Mouse (Mus musculus) forebrain, embryonic 11.5 days (tissue): ENCODE data around the gene Acvr1b. TPM values are rescaled to one million over a fixed set of nuclear protein-coding genes. Genes with fewer than 3 reads are reported as not detected.

Experiments used
- ATAC-seq: fragments of 200-750 bp; cut with Nextera tagmentation; replicated peaks from 2 replicates; pipeline ENCODE4 v1.8.0; 2017; ENCODE audit warnings: moderate TSS enrichment; ENCODE audit not compliant: low FRiP score
- DNase-seq: peaks from one replicate; pipeline ENCODE4 v3.0.0-alpha.2; 2017; ENCODE audit warnings: low spot score
- H3K27ac ChIP-seq: fragments of 300-500 bp; sonication (generic); 2 replicates; pipeline ENCODE4 v1.5.1; 2014; ENCODE audit warnings: low read depth, low read length
- H3K27me3 ChIP-seq: fragments of 300-500 bp; sonication (generic); 2 replicates; pipeline ENCODE4 v1.6.1; 2014; ENCODE audit warnings: mild to moderate bottlenecking, low read length, mixed read lengths; ENCODE audit not compliant: control insufficient read depth, insufficient read depth
- H3K36me3 ChIP-seq: fragments of 300-500 bp; sonication (generic); 2 replicates; pipeline ENCODE4 v1.6.1; 2014; ENCODE audit warnings: mild to moderate bottlenecking, low read length, moderate library complexity, mixed read lengths; ENCODE audit not compliant: control insufficient read depth, insufficient read depth
- H3K4me1 ChIP-seq: fragments of 300-500 bp; sonication (generic); replicated peaks from 2 replicates; pipeline ENCODE4 v1.6.1; 2014; ENCODE audit warnings: low read length, mixed read lengths; ENCODE audit not compliant: control insufficient read depth, insufficient read depth
- H3K4me2 ChIP-seq: fragments of 300-500 bp; sonication (generic); 2 replicates; pipeline ENCODE4 v1.6.1; 2014; ENCODE audit warnings: low read depth, mild to moderate bottlenecking, low read length, moderate library complexity, mixed read lengths; ENCODE audit not compliant: severe bottlenecking
- H3K4me3 ChIP-seq: fragments of 300-500 bp; sonication (generic); 2 replicates; pipeline ENCODE4 v1.5.1; 2014; ENCODE audit warnings: low read depth, low read length
- H3K9ac ChIP-seq: fragments of 300-500 bp; sonication (generic); 2 replicates; pipeline ENCODE4 v1.6.1; 2014; ENCODE audit warnings: low read length
- H3K9me3 ChIP-seq: fragments of 300-500 bp; sonication (generic); 2 replicates; pipeline ENCODE4 v1.6.1; 2016; ENCODE audit warnings: low read length, mixed read lengths; ENCODE audit not compliant: control insufficient read depth
- WGBS: fragments of 180-500 bp; shearing (Covaris S2); extraction: QIAGEN DNeasy Blood & Tissue Kit; methylation state at CpG from one replicate; pipeline ENCODE4 v1.1.7; 2014; 5-methylcytosine and 5-hydroxymethylcytosine counted together
- polyA plus RNA-seq: library from polyadenylated mRNA; unstranded; fragments of >200 nt; fragmentation: Nextera tagmentation; extraction: Ambion mirVana; gene quantifications from 2 replicates; pipeline ENCODE4 v1.2.1, GENCODE M21; 2014

Gene Acvr1b
- polyA plus RNA-seq, 1 experiment from 2014 or later: 16.0 TPM

DNA sequence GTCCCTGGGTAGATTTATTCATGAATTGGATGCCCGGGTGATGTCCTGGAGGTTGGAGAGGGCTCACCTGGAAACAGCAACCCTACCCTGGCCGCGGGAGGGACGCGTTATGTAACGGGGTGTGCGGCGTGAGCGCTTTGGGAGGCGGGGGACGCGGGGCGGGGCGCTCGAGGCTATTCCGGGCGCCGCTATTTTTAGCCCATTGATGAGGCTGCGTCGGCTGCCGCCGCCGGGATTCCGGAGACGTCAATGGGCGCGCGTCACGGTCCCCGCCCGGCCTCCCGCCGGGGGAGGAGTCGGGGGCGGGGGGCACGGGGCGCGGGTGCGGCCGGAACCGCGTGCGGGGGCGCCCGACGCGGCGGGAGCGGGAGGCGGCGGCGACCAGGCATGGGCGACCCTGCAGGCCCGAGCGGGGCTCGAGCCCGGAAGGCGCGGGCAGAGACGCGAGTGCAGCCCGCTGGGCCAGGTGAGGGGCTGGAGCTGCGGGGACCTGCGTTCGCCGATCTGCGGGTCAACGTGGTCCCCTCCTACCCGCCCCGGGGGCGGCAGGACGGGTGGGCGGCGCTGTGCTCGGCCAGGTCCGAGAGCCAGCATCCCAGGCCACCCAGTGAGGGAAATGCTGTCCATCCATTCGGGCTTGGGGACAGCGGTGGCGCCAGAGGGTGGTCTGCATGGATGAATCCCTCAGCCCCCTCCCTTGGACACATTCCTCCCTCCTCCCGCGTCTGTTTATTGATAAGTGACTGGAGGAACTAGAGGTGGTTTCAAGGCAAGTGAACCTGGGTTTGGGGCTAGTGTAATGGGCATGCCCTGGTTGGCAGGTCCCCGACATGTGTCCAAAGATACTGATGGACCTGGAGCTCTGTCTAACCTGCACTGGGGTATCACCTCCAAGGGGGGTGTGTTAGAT is 80.3 kb downstream of the Acvr1b start, which contains the start of gene Nr4a1:
TSS of gene Nr4a1 (plus strand) at position 384 of the 910 bp plus-strand sequence.
- Histone ChIP-seq H3K4me3 (peak within 1 kb of the TSS; percentile 62), H3K27ac (no peak within 1 kb of the TSS), H3K4me2 (peak within 1 kb of the TSS; percentile 98)

DNA sequence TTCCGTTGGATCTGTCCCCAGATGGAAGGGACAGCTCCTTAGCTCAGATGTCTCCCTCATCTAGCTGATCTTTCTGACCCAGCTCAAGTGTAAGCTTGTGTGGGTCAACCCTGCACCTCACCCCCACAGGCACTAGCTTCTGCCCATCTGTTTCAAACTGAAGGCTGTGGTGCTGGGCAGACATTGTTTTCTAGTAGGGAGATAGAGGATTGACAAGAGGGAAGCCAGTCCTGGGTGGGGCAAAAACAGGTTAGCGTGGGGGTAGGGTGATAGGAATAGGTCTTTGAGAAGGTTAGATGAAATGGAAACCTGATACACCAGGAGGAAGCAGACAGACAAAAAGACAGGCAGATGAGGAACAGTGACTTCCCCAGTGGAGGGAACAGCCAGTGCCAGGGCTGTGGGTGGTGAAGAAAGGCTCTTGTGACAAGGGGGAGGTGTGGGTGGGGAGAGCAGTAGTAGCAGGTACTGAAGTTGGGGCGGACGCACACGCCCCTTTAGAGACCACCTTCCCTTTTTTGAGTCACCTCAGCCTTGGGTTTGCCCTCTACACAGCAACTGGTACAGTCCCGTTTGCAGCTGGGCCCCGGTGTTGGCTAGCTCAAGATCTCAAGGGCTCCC is 82.1 kb downstream of the Acvr1b start:
- WGBS: 92% methylated on average over 7 of the region's 7 CpGs
- Histone ChIP-seq H3K4me2 (no peak overlapping the region), H3K4me3 (no peak overlapping the region), H3K9ac (no peak overlapping the region), H3K9me3 (no peaks in the 10 kb centered on the region), H3K4me1 (peaks cover 3% of the 10 kb centered on the region; the same call in 1 of the 2 replicates), H3K27me3 (no peaks in the 10 kb centered on the region), H3K36me3 (no peaks in the 10 kb centered on the region), H3K27ac (no peak overlapping the region)
- DNase-seq (no peak), ATAC-seq (no peak)

More for the DNA sequence above, 80.3 kb downstream of the Acvr1b start, which contains the start of gene Nr4a1:
- Histone ChIP-seq H3K9ac (peak within 1 kb of the TSS; percentile 74), H3K36me3 (no peaks in the 10 kb centered on the region), H3K9me3 (no peaks in the 10 kb centered on the region), H3K4me1 (peaks cover 3% of the 10 kb centered on the region; the same call in 1 of the 2 replicates), H3K27me3 (no peaks in the 10 kb centered on the region)
- ATAC-seq: peak; percentile 71
- WGBS: 2% methylated on average over 82 of the region's 82 CpGs
- peak; percentile 80 for DNase-seq

DNA sequence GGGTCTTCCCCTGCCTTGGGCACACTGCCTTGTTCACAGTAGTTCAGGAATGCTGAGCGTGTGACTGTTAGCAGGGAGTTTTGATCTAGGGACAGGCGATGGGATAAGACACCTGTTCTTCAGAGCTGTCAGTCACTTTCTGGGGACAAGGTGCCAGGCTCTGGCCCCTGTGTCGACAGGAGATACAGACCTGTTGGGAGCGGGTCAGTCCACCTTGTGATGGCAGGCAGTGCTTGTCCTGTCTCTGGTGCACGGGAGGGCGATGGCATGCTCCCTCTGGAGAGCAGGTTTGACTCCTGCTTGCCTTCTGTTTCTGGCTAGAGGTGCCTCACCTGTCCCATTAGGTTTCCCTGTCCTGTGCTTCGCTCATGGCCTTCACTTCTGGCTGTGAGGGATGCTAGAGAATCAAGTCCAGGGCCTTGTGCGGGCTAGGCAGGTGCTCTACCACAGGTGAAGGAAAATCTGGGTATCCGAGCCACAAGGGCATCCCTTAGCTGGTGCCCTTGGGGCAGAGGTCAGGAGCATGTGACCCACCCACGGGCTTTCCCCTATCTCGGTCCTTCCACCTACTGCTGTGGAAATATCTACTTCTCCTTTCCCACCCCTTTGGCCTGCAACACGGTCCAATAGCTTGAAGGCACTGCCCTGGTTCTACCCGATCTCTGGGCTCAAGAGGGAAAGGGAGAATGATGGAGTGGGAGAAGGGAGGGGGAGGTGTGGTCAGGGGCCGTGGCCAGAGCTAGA is 82.8 kb downstream of the Acvr1b start:
- 81% methylated on average over 14 of the region's 14 CpGs for WGBS
- H3K4me1 ChIP-seq: peaks cover 3% of the 10 kb centered on the region; the same call in 1 of the 2 replicates
- no peaks in the 10 kb centered on the region for H3K36me3 ChIP-seq
- H3K9me3 ChIP-seq: no peaks in the 10 kb centered on the region
- H3K27ac ChIP-seq: no peak overlapping the region
- H3K9ac ChIP-seq: no peak overlapping the region
- ATAC-seq: no peak
- no peaks in the 10 kb centered on the region for H3K27me3 ChIP-seq
- no peak for DNase-seq
- H3K4me3 ChIP-seq: no peak overlapping the region
- H3K4me2 ChIP-seq: no peak overlapping the region

GRCm38 (mm10) chr15:101258420-101258819 is 84.6 kb downstream of the Acvr1b start:
- no peak overlapping the region for H3K4me3 ChIP-seq
- peaks cover 3% of the 10 kb centered on the region; the same call in 1 of the 2 replicates for H3K4me1 ChIP-seq
- H3K4me2 ChIP-seq: no peak overlapping the region
- no peak overlapping the region for H3K27ac ChIP-seq
- ATAC-seq: no peak
- no peak for DNase-seq
- no peaks in the 10 kb centered on the region for H3K9me3 ChIP-seq
- WGBS: 84% methylated on average over 11 of the region's 11 CpGs
- no peak overlapping the region for H3K9ac ChIP-seq
- H3K27me3 ChIP-seq: no peaks in the 10 kb centered on the region
- no peaks in the 10 kb centered on the region for H3K36me3 ChIP-seq

DNA sequence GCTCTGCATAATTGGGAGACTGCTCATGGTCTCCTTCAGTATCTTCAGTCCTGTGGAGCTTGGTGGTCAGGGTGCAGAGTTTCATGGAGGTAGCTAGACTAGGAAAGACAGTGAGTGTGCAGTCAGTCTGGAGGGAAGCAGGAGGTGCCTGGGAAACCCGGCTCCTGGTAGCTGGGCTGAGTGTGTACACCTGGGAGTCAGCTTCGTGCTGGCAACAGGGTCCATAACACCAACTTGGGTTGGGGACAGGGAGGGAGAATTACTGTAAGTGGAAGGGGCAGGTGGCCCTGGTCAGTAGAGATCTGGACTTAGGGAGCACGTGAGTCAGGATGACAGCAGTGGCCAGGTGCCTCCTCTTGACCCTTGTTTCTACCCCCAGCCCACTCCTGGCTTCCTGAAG is 86.1 kb downstream of the Acvr1b start:
- H3K4me2 ChIP-seq: no peak overlapping the region
- H3K27ac ChIP-seq: no peak overlapping the region
- 84% methylated on average over 3 of the region's 3 CpGs for WGBS
- H3K27me3 ChIP-seq: no peaks in the 10 kb centered on the region
- no peak overlapping the region for H3K9ac ChIP-seq
- H3K4me3 ChIP-seq: no peak overlapping the region
- no peak for DNase-seq
- ATAC-seq: no peak
- H3K9me3 ChIP-seq: no peaks in the 10 kb centered on the region
- no peaks in the 10 kb centered on the region for H3K4me1 ChIP-seq
- H3K36me3 ChIP-seq: no peaks in the 10 kb centered on the region

- DNase-seq: no peak
- no peak overlapping the region for H3K27ac ChIP-seq
Observed at GRCm38 (mm10) chr15:101260387-101260786, 86.5 kb downstream of the Acvr1b start.

DNA sequence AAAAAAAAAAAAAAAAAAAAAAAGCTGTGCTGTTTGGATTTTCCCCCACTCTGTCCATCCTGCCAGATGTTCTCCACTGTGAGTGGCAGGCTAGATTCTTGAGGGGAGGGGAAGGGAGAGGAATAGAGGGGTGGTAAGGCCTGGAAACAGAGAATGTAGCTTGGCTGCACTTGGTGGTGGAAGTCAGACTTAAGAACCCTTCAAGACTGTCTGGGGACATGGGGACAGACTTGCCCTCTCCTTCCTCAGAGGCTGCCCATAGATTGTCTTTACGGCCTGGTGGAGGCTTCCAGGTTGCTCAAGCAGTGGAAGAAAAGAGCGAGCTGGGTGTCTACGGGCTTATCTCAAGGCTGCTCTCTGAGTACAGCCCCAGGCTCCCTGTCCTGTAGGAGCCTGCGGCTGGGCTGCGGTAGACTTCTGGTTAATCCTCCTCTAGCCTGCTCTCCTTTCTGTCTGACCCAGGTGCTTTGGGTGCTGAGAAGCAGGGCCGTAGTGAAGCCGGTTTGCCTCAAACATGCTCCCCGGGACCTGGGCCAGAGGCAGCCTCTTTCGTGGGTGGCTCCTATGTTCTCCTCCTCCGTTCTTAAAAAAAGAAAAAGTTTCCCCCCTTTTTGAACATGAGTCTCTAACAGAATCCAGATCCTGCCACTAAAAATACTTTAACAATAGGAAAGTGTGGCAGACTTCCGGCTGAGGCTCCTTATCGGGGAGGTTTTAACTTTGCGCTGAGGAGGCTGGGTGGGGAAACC is 87.2 kb downstream of the Acvr1b start:
- no peaks in the 10 kb centered on the region for H3K9me3 ChIP-seq
- H3K36me3 ChIP-seq: no peaks in the 10 kb centered on the region
- no peak overlapping the region for H3K4me3 ChIP-seq
- no peak for ATAC-seq
- no peak overlapping the region for H3K27ac ChIP-seq
- H3K9ac ChIP-seq: no peak overlapping the region
- peaks cover 2% of the 10 kb centered on the region; the same call in 1 of the 2 replicates for H3K4me1 ChIP-seq
- DNase-seq: no peak
- no peaks in the 10 kb centered on the region for H3K27me3 ChIP-seq
- WGBS: 61% methylated on average over 13 of the region's 13 CpGs
- H3K4me2 ChIP-seq: no peak overlapping the region

More at GRCm38 (mm10) chr15:101260387-101260786, 86.5 kb downstream of the Acvr1b start:
- H3K4me2 ChIP-seq: no peak overlapping the region
- H3K27me3 ChIP-seq: no peaks in the 10 kb centered on the region
- 75% methylated on average over 10 of the region's 10 CpGs for whole genome bisulfite sequencing
- no peaks in the 10 kb centered on the region for H3K4me1 ChIP-seq
- H3K4me3 ChIP-seq: no peak overlapping the region
- H3K9ac ChIP-seq: no peak overlapping the region
- no peak for ATAC-seq
- H3K36me3 ChIP-seq: no peaks in the 10 kb centered on the region
- H3K9me3 ChIP-seq: no peaks in the 10 kb centered on the region

- Histone ChIP-seq H3K27ac (no peak overlapping the region), H3K9ac (no peak overlapping the region), H3K4me1 (peaks cover 6% of the 10 kb centered on the region; the same call in 1 of the 2 replicates), H3K4me2 (no peak overlapping the region), H3K36me3 (no peaks in the 10 kb centered on the region), H3K27me3 (peaks cover 14% of the 10 kb centered on the region), H3K4me3 (no peak overlapping the region), H3K9me3 (no peaks in the 10 kb centered on the region; the same call in 1 of the 2 replicates)
- ATAC-seq: no peak
- 73% methylated on average over 5 of the region's 5 CpGs for WGBS
- DNase-seq: no peak
Observed at GRCm38 (mm10) chr15:101262502-101262901, 88.6 kb downstream of the Acvr1b start.
